Mouse (Mus musculus): Measurements from ENCODE around the gene Lrig3.

GRCm38 (mm10) chr10:125987307-125987706 is 21.3 kb downstream of the Lrig3 start:
- TF ChIP-seq POLR2A (IDR thresholded peaks at IDR 0.05; ENCODE audit: low read depth, low read length) (no peak), CTCF (IDR thresholded peaks at IDR 0.05; ENCODE audit: extremely low read depth, insufficient read depth, insufficient read length, insufficient replicate concordance) (no peak)

Data from spleen, adult 2 months (tissue).